Mouse (Mus musculus) frontal cortex, adult (tissue): ENCODE results near the gene Fchsd2.

ENCODE experiments used
- ATAC-seq: cut with Nextera tagmentation; 2 replicates; pipeline ENCODE4 v1.9.2; 2017; ENCODE audit warnings: mild to moderate bottlenecking, moderate library complexity, mixed read lengths; ENCODE audit not compliant: low TSS enrichment

Fchsd2 gene

DNA sequence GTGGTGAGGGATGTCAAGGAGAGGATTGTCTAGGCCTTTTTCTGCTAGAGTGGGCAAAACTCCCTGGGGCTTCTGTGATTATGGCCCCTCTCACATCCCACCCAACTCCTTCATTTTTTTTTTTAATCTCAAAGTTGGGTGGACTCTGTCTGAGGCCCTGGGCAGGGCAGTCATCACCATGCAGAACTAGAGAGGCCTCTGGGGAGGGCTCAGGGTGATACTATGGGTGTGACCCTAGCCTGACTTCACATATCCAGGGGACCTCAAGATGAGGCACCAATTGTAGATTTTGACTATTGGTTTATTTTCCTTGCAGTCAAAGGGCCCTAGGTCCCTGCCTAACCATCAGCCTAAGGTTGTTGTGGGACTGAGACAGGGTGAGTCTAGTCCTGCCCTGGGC lies 223.0 kb downstream of the Fchsd2 start:
- no peak for ATAC-seq

- no peak for ATAC-seq
Observed at GRCm38 (mm10) chr7:101316591-101317001, 223.9 kb downstream of the Fchsd2 start.

GRCm38 (mm10) chr7:101317014-101317413 lies 224.4 kb downstream of the Fchsd2 start, which contains the start of gene Stard10:
Gene Stard10, plus strand, starts transcription at chr7:101317086.
- ATAC-seq, result no peak

- no peak for ATAC-seq
Observed at GRCm38 (mm10) chr7:101318848-101319247, 226.2 kb downstream of the Fchsd2 start.

GRCm38 (mm10) chr7:101319796-101320195 lies 227.1 kb downstream of the Fchsd2 start:
- no peak for ATAC-seq

DNA sequence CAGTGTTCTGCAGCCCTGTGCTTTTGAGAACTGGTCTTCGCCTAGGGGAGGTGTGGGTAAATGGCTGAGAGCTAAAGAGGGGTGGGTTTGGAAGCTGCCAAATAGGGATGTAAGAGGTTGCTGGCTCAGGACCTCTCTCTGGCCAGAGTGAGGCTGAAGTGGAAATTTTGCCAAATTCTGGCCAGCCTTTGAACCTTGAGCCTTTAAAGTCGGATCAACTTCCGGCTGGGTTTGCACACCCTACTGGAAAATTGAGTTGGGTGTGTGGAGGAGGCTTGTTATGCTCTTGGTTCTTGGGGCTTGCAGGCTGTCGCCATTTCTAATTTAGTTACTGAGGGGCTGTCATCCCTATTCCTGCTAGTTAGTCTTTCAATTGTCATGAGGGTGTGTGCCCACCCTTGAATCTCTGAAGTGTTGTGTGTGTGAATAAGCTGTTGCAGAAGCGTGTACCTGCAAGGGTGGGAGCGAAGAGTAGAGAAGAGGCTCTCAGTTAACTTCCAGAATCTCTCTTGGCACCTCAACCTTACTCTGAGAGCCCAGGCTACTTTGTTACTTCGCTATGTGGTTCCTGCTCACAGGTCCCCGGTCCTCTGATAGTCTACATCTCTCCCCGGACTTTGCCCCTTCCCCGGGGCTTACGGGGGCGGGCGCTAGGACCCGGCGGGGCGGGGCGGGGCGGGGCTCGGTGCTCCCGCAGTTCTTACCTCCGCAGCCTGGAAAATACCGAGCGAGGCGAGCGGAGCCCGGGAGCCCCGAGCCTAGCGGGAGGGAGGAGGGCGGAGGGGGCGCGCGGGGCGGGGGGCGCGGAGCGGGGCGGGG lies 227.9 kb downstream of the Fchsd2 start:
- peak; percentile 21; the same call in 1 of the 2 replicates for ATAC-seq

DNA sequence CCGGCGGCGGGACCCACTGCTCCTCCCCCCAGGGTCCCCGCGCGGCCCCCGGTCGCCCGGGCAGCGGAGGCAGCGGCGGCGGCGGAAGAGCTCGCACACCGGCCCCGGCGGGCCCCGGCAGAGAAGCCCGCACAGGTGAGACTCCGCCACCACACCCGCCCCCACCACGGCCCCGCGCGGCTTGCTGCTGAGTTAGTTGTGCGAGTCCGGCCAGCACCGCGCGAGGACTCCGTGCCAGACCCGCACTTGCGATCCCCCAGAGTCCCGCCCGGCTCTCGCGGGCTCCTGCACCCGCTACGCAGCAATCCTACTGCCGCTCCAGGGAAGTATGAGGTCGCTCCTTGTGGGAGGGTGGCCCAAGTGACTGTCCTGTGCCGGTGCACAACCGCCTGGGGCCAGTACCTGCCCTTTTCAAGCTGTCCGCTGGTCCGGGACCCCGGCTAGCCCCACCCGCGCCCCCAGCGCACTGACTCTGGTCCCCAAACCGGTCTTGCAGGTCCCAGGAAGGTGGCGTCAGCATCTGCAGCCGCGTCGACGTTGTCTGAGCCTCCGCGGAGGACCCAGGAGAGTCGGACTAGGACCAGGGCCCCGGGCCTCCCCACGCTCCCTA lies 228.7 kb downstream of the Fchsd2 start:
- ATAC-seq, result 0 out of 2 replicates have a peak, but pooled peaks have one; percentile 11

DNA sequence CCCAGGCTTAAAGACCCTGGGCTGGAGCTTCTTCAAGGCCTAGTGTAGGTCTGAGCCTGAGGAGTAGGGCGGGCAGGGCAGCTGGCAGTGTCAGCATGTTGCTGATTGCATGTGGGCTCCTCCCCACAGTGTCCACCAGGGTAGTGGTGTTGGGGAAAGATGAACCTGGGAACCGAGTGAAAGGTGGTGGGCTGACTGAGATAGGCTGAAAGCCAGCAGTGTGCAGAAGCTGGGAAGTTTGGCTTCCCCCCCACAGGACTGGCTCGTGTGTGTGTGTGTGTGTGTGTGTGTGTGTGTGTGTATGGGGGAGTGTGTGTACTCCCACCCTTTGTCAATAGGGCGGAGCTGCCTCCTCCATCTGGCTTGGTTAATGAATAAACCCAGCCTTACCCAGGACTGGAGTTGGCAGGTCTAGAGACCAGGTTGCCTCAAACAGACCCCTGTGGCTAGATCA lies 230.5 kb downstream of the Fchsd2 start:
- no peak for ATAC-seq

DNA sequence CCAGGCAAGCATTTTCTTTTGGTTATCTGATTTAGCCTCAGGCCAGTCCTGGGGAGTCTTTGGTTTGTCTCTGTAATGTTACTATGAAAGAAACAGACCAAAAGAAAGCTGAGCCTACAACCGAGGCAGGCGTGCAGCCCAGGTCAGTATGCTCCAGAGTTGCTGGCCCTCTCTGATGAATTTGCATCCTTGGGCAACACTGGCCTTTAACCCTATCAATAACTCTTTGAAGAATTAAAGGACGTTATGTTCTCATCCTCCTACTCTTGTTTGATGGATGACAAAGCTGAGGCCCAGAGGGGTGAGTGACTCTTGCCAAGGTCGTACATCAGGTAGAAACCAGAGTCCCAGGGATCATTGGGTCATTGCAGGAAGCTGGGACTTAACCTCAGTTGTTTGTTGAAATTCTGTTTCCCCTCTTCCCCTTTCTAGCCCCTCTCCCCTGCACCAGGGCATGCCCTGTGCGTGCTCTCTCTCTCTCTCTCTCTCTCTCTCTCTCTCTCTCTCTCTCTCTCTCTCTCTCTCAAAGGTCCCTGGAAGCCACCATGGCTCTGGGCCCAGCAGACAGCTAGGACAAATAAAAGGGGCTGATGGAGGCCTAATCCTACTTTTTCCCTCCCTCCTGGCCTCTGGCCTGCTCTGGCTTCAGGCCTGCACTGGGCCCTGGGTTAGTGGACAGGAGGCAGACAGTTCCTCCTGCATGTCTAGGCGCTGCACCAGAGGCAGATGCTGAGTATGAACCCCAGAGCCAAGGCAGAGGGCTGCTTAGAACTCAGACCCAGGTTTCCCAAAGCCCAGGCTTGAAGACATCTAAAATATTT lies 231.7 kb downstream of the Fchsd2 start:
- ATAC-seq, result no peak

DNA sequence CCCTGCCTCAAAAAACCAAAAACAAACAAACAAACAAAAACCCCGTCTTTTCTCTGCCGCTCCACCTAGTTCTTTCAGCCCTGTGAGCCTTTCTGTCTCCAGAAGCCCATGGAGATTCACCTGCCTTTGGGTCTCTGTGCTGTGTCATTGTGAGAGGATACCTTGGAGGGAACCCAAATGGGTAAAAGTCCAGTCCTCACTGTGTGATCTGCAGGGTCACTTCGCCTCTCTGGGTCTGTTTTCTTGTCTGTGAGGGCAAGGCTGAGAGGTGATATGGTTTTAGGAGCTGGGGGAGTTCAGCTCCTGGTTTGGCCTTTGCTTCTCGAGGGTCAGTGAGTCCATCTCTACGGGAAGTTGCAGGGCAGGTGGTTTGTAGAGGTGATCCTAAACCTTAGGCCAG lies 233.3 kb downstream of the Fchsd2 start:
- ATAC-seq, result no peak

DNA sequence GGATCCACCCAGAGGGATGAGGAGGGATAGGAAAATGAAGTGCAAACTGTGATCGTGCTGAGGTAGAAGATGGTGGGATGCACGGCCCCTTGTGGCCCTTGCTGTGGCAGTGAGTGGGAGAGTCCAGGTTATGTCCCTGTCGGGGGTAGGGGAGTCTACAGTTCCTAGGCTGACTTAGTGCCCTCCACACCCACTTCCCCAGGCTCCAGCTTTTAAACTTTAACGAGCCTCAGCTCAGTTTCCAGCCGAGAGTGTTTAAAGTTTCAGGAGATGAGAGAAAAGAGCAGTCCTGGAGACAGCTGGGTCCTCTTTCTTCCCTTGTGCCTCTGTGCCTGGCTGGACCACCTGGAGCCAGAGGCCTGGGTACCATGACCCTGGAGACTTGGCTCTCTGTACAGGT lies 234.6 kb downstream of the Fchsd2 start:
- ATAC-seq, result no peak

- no peak for ATAC-seq
Observed at GRCm38 (mm10) chr7:101327786-101328185, 235.1 kb downstream of the Fchsd2 start.

DNA sequence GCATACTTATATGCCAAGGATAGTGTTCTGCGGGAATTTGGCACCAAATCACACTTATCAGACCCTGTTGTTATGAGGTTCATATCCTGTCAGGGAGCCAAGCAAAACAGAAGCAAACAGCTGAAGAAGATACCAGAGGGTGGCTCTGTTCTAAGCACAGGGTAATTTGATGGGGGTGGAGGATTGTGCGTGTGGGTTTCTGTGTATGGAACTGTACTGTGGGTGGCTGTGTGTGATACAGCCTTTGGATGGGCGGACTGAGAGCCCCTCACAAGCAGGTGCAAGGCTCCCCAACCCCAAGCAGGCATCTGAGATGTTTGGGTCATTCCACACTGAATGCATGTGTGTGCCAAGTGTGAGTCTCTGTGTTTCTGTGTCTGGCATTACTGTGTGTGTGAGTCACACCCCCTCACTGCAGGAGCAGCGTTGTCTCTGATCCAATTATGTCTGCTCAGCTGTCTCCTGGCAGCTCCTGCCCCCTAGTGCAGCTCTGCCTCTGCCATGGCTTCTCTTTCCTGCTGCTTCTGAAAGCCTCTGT lies 236.0 kb downstream of the Fchsd2 start:
- ATAC-seq, result peak; percentile 88

DNA sequence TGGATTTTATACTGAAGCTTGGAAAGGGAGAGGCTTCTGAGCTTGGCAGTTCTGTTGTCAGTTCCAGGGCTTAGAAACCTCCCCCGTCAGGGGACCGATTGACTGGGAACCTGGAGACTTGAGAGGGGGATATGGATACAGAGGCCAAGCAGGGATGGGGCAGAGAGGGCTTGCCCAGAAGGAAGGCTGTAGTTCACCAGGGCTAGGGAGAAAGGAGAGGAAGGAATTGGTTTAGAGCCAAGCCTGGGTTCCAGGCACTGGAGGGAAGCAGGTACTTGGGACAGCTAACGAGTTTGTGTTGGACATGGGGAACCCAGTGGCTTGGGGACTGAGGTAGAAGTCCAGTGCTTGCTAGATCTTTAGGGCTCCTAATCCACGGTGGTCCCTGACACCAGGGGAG lies 236.9 kb downstream of the Fchsd2 start:
- ATAC-seq, result no peak

- ATAC-seq, result no peak
Observed at GRCm38 (mm10) chr7:101330074-101330840, 237.6 kb downstream of the Fchsd2 start.

DNA sequence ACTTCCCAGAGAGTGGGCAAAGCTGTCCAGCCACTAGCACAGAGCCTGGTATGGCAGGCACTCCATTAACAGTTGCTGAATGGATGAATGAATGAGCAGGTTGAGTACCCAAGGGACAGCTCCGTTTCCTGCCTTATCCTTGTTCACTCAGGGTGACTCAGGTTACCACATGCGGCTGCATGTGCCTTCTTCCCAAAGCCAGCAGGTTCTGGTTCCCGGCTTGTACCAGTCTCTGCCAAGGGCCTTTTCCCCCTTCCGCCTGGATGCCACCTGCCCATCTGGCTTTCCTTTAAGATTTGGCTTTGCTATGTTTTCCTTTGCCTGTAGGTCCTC lies 238.1 kb downstream of the Fchsd2 start:
- no peak for ATAC-seq

DNA sequence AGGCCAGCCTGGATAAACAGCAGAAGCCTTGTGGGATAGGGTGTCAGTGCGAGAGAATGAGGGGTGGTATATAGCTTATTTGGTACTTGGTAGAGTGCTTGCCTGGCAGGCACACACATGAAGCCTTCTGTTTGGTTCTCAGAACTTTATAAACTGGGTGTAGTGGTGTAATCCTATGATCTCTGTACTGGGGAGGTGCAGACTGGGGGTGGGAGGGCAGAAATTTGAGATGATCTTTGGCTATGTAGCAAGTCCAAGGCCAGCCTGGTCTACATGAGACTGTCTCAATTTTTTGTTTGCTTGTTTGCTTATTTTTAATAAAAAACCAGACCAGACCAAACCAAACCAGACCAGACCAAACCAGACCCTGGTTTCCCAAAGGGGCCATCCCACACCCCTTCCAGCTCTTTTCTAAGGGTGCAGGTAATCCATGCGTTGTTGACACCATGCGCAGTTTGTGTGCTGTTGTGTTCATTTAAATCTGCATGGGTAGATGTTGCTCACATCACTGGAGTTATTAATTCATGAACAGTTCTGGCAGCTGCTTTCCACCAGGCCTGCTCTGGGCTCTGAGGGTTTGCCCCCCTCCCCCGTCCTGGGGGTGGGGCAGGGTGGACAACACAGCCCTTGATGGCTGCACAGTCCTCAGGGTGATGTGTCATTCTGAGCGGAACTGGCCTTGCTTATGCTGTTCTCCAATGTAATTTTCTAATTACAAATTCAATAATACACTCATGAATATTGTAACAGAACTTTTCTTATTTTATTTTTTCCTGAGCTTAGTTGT lies 239.6 kb downstream of the Fchsd2 start:
- ATAC-seq, result no peak
